Mouse (Mus musculus): ENCODE measurements around the gene Cbl. TPM values are rescaled to one million over a fixed set of nuclear protein-coding genes. Genes with fewer than 3 reads are reported as not detected.

The Cbl gene
- polyA plus RNA-seq, 1 experiment = 14.2 TPM

- Histone ChIP-seq H3K4me3 (replicated peaks; ENCODE audit: extremely low read depth, low read depth, low read length) (peak overlapping the region; percentile 93), H3K4me1 (ENCODE audit: control insufficient read depth, insufficient read depth, low read length) (peaks cover 13% of the 10 kb centered on the region)
- no peak for TF ChIP-seq POLR2A (IDR thresholded peaks at IDR 0.05; ENCODE audit: borderline replicate concordance, extremely low read depth, low read depth, low read length)
- TF ChIP-seq CTCF (IDR thresholded peaks at IDR 0.05; ENCODE audit: insufficient read depth, low read length) = no peak
- WGBS = under 1% methylated on average over 40 of the region's 40 CpGs
- peak; percentile 35 for DNase-seq
Observed at GRCm38 (mm10) chr9:44233021-44233801, 638 bp downstream of the Cbl start.

- TF ChIP-seq POLR2A (IDR thresholded peaks at IDR 0.05; ENCODE audit: borderline replicate concordance, extremely low read depth, low read depth, low read length) = no peak
- no peak for DNase-seq
- no peak overlapping the region for H3K4me3 ChIP-seq (replicated peaks; ENCODE audit: extremely low read depth, low read depth, low read length)
- peaks cover 13% of the 10 kb centered on the region for H3K4me1 ChIP-seq (ENCODE audit: control insufficient read depth, insufficient read depth, low read length)
Observed at GRCm38 (mm10) chr9:44231609-44232008, 2.2 kb downstream of the Cbl start.

- WGBS = 42% methylated on average over 6 of the region's 6 CpGs
- no peak for TF ChIP-seq CTCF (IDR thresholded peaks at IDR 0.05; ENCODE audit: insufficient read depth, low read length)
- no peak for TF ChIP-seq POLR2A (IDR thresholded peaks at IDR 0.05; ENCODE audit: borderline replicate concordance, extremely low read depth, low read depth, low read length)
- DNase-seq = no peak
Observed at GRCm38 (mm10) chr9:44225993-44226392, 7.9 kb downstream of the Cbl start.

GRCm38 (mm10) chr9:44213538-44213937 lies 20.3 kb downstream of the Cbl start:
- Histone ChIP-seq H3K4me3 (replicated peaks; ENCODE audit: extremely low read depth, low read depth, low read length) (no peak overlapping the region), H3K4me1 (ENCODE audit: control insufficient read depth, insufficient read depth, low read length) (no peaks in the 10 kb centered on the region)
- 85% methylated on average over 14 of the region's 14 CpGs for WGBS
- TF ChIP-seq POLR2A (IDR thresholded peaks at IDR 0.05; ENCODE audit: borderline replicate concordance, extremely low read depth, low read depth, low read length) (no peak), CTCF (IDR thresholded peaks at IDR 0.05; ENCODE audit: insufficient read depth, low read length) (no peak)
- DNase-seq = no peak

More at GRCm38 (mm10) chr9:44225993-44226392, 7.9 kb downstream of the Cbl start:
- Histone ChIP-seq H3K4me1 (ENCODE audit: control insufficient read depth, insufficient read depth, low read length) (peaks cover 7% of the 10 kb centered on the region; the same call in 1 of the 2 replicates), H3K4me3 (replicated peaks; ENCODE audit: extremely low read depth, low read depth, low read length) (no peak overlapping the region)

- no peak overlapping the region for H3K4me3 ChIP-seq (replicated peaks; ENCODE audit: extremely low read depth, low read depth, low read length)
- WGBS = 82% methylated on average over 4 of the region's 4 CpGs
- no peaks in the 10 kb centered on the region for H3K4me1 ChIP-seq (ENCODE audit: control insufficient read depth, insufficient read depth, low read length)
- TF ChIP-seq CTCF (IDR thresholded peaks at IDR 0.05; ENCODE audit: insufficient read depth, low read length) = no peak
- TF ChIP-seq POLR2A (IDR thresholded peaks at IDR 0.05; ENCODE audit: borderline replicate concordance, extremely low read depth, low read depth, low read length) = no peak
- DNase-seq = no peak
Observed at GRCm38 (mm10) chr9:44212406-44212805, 21.4 kb downstream of the Cbl start.

GRCm38 (mm10) chr9:44209416-44209815 lies 24.4 kb downstream of the Cbl start:
- Histone ChIP-seq H3K4me1 (ENCODE audit: control insufficient read depth, insufficient read depth, low read length) (no peaks in the 10 kb centered on the region), H3K4me3 (replicated peaks; ENCODE audit: extremely low read depth, low read depth, low read length) (no peak overlapping the region)
- TF ChIP-seq POLR2A (IDR thresholded peaks at IDR 0.05; ENCODE audit: borderline replicate concordance, extremely low read depth, low read depth, low read length) = no peak
- no peak for TF ChIP-seq CTCF (IDR thresholded peaks at IDR 0.05; ENCODE audit: insufficient read depth, low read length)
- no peak for DNase-seq
- 93% methylated on average over 4 of the region's 4 CpGs for WGBS

- WGBS = 94% methylated on average over 2 of the region's 2 CpGs
- H3K4me1 ChIP-seq (ENCODE audit: control insufficient read depth, insufficient read depth, low read length) = no peaks in the 10 kb centered on the region
- no peak overlapping the region for H3K4me3 ChIP-seq (replicated peaks; ENCODE audit: extremely low read depth, low read depth, low read length)
- DNase-seq = no peak
- TF ChIP-seq POLR2A (IDR thresholded peaks at IDR 0.05; ENCODE audit: borderline replicate concordance, extremely low read depth, low read depth, low read length) (no peak), CTCF (IDR thresholded peaks at IDR 0.05; ENCODE audit: insufficient read depth, low read length) (no peak)
Observed at GRCm38 (mm10) chr9:44207840-44208239, 26.0 kb downstream of the Cbl start.

GRCm38 (mm10) chr9:44200458-44200857 lies 33.4 kb downstream of the Cbl start:
- Histone ChIP-seq H3K4me3 (replicated peaks; ENCODE audit: extremely low read depth, low read depth, low read length) (no peak overlapping the region), H3K4me1 (ENCODE audit: control insufficient read depth, insufficient read depth, low read length) (no peaks in the 10 kb centered on the region)
- no peak for TF ChIP-seq POLR2A (IDR thresholded peaks at IDR 0.05; ENCODE audit: borderline replicate concordance, extremely low read depth, low read depth, low read length)
- no peak for TF ChIP-seq CTCF (IDR thresholded peaks at IDR 0.05; ENCODE audit: insufficient read depth, low read length)
- DNase-seq = no peak
- 74% methylated on average over 3 of the region's 3 CpGs for WGBS

GRCm38 (mm10) chr9:44199580-44199979 lies 34.3 kb downstream of the Cbl start:
- TF ChIP-seq POLR2A (IDR thresholded peaks at IDR 0.05; ENCODE audit: borderline replicate concordance, extremely low read depth, low read depth, low read length) = no peak
- TF ChIP-seq CTCF (IDR thresholded peaks at IDR 0.05; ENCODE audit: insufficient read depth, low read length) = no peak
- no peak overlapping the region for H3K4me3 ChIP-seq (replicated peaks; ENCODE audit: extremely low read depth, low read depth, low read length)
- no peaks in the 10 kb centered on the region; the same call in 1 of the 2 replicates for H3K4me1 ChIP-seq (ENCODE audit: control insufficient read depth, insufficient read depth, low read length)
- no peak for DNase-seq

- no peak for DNase-seq
- TF ChIP-seq CTCF (IDR thresholded peaks at IDR 0.05; ENCODE audit: insufficient read depth, low read length) (no peak), POLR2A (IDR thresholded peaks at IDR 0.05; ENCODE audit: borderline replicate concordance, extremely low read depth, low read depth, low read length) (no peak)
- WGBS = 68% methylated on average over 3 of the region's 3 CpGs
- peaks cover 2% of the 10 kb centered on the region; the same call in 1 of the 2 replicates for H3K4me1 ChIP-seq (ENCODE audit: control insufficient read depth, insufficient read depth, low read length)
- no peak overlapping the region for H3K4me3 ChIP-seq (replicated peaks; ENCODE audit: extremely low read depth, low read depth, low read length)
Observed at GRCm38 (mm10) chr9:44199166-44199565, 34.7 kb downstream of the Cbl start.
